Mouse (Mus musculus): ENCODE measurements around the gene Psme3. TPM values are rescaled to one million over a fixed set of nuclear protein-coding genes. Genes with fewer than 3 reads are reported as not detected.

Psme3 gene
- polyA plus RNA-seq (2015; fragmentation: Nextera tagmentation; extraction: Ambion mirVana), result 137 and 147 TPM in 2 replicates

GRCm38 (mm10) chr11:101315665-101316500 is at the start of gene Psme3:
Gene Psme3, plus strand, starts transcription at chr11:101316213.
- WGBS, result under 1% methylated on average over 62 of the region's 62 CpGs

DNA sequence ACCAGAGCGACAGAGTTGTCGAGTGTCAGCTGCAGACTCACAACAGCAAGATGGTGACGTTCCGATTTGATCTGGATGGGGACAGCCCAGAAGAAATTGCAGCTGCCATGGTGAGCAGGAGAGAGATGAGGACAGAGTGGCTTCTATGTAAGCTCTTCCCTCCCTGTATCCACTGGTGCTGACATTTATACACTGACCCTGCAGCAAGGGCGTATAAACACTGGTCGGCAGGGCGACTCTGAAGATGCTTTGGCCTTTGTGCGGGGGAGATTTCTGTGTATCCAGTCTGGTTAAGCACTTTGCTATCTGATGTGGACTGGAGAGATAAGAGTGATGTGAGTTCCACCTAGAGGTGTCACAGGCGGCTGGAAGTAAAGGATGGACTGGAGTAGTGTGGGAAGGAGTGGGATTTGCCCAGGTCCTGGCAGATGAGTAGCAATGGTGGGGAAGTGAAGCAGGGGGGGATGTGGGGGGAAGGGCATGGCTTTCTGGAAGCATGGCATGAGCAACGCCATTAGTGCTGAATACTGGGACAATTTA is 46.4 kb upstream of the Psme3 start:
- Histone ChIP-seq H3K9me3 (no peaks in the 10 kb centered on the region), H3K4me1 (replicated peaks) (peaks cover 6% of the 10 kb centered on the region; the same call in 1 of the 2 replicates), H3K36me3 (no peaks in the 10 kb centered on the region; the same call in 1 of the 2 replicates), H3K9ac (no peak overlapping the region), H3K4me3 (replicated peaks) (no peak overlapping the region), H3K27me3 (replicated peaks) (no peaks in the 10 kb centered on the region; the same call in 1 of the 2 replicates), H3K4me2 (replicated peaks) (peak overlapping the region; percentile 6; the same call in 1 of the 2 replicates), H3K27ac (no peak overlapping the region)
- WGBS, result 14% methylated on average over 10 of the region's 10 CpGs
- peak; percentile 75 for ATAC-seq

More at GRCm38 (mm10) chr11:101315665-101316500, at the start of gene Psme3:
- Histone ChIP-seq H3K9me3 (no peaks in the 10 kb centered on the region), H3K9ac (peak within 1 kb of the TSS; percentile 94), H3K27ac (peak within 1 kb of the TSS; percentile 83), H3K36me3 (peaks cover 21% of the 10 kb centered on the region), H3K4me1 (replicated peaks) (peaks cover 7% of the 10 kb centered on the region; the same call in 1 of the 2 replicates), H3K4me3 (replicated peaks) (peak within 1 kb of the TSS; percentile 99), H3K27me3 (replicated peaks) (no peaks in the 10 kb centered on the region), H3K4me2 (replicated peaks) (peak within 1 kb of the TSS; percentile 88)
- peak; percentile 95 for ATAC-seq

DNA sequence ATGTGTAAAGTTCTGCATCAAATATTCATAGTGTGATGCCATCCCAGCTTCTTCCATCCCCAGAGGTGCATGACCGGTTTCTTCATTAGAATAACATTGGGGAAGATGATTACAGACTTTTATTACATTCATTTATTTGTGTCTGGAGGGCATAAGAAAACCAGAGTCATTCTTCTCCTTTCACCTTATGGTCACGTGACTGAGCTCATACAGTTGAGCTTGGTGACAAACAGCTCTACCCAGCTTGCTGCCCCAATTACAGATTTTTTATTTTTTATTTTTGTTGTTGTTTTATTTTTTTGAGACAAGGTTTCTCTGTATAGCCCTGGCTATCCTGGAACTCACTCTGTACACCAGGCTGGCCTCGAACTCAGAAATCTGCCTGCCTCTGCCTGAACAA is 43.6 kb upstream of the Psme3 start:
- WGBS, result 89% methylated on average over 3 of the region's 3 CpGs
- Histone ChIP-seq H3K36me3 (no peaks in the 10 kb centered on the region; the same call in 1 of the 2 replicates), H3K4me2 (replicated peaks) (no peak overlapping the region), H3K9me3 (no peaks in the 10 kb centered on the region), H3K4me1 (replicated peaks) (peaks cover 12% of the 10 kb centered on the region), H3K4me3 (replicated peaks) (no peak overlapping the region), H3K27me3 (replicated peaks) (no peaks in the 10 kb centered on the region), H3K9ac (no peak overlapping the region), H3K27ac (no peak overlapping the region)
- ATAC-seq, result no peak

- Histone ChIP-seq H3K4me3 (replicated peaks) (no peak overlapping the region), H3K9ac (no peak overlapping the region), H3K9me3 (no peaks in the 10 kb centered on the region), H3K4me2 (replicated peaks) (no peak overlapping the region), H3K36me3 (no peaks in the 10 kb centered on the region; the same call in 1 of the 2 replicates), H3K27ac (no peak overlapping the region), H3K27me3 (replicated peaks) (no peaks in the 10 kb centered on the region), H3K4me1 (replicated peaks) (peaks cover 23% of the 10 kb centered on the region)
- ATAC-seq, result no peak
- WGBS, result 72% methylated on average over 4 of the region's 4 CpGs
Observed at GRCm38 (mm10) chr11:101275309-101275708, 40.7 kb upstream of the Psme3 start.

DNA sequence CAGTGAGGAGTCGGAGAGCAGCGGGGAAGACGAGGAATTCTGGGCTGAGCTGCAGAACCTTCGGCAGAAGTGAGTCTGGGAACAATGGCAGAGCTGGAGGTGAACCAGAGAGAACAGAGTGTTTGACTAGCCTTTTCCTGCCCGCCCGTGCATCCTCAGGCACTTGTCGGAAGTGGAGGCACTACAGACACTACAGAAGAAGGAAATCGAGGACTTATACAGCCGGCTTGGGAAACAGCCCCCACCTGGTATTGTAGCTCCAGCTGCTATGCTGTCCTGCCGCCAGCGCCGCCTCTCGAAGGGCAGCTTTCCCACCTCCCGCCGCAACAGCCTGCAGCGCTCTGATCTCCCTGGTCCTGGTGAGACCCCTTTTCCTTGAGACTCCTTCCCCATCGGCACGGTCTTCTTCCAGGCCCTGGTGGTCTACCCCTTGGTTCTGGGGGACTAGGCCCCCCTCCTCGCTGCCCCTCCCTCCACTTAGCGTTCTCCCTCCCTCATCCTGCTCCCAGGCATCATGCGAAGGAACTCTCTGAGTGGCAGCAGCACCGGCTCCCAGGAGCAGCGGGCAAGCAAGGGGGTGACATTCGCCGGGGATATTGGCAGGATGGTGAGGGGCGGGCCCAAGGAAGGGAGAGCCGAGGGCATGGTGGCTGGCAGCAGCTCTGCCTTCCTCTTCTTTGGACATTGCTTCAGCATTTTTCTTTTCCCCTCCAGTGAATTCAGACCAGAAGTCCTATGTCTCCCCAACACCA is 39.5 kb upstream of the Psme3 start:
- H3K9me3 ChIP-seq, result no peaks in the 10 kb centered on the region
- H3K9ac ChIP-seq, result peak overlapping the region; percentile 2; the same call in 1 of the 2 replicates
- no peaks in the 10 kb centered on the region for H3K27me3 ChIP-seq (replicated peaks)
- 37% methylated on average over 27 of the region's 27 CpGs for WGBS
- H3K36me3 ChIP-seq, result no peaks in the 10 kb centered on the region; the same call in 1 of the 2 replicates
- H3K27ac ChIP-seq, result 0 out of 2 replicates have a peak overlapping the region, but pooled peaks have one; percentile 11
- H3K4me2 ChIP-seq (replicated peaks), result peak overlapping the region; percentile 78
- H3K4me3 ChIP-seq (replicated peaks), result no peak overlapping the region; the same call in 1 of the 2 replicates
- peaks cover 23% of the 10 kb centered on the region for H3K4me1 ChIP-seq (replicated peaks)
- no peak for ATAC-seq

GRCm38 (mm10) chr11:101277381-101278222 is 38.4 kb upstream of the Psme3 start:
- H3K27me3 ChIP-seq (replicated peaks), result no peaks in the 10 kb centered on the region
- H3K4me2 ChIP-seq (replicated peaks), result peak overlapping the region; percentile 78
- H3K4me3 ChIP-seq (replicated peaks), result peak overlapping the region; percentile 80
- peak overlapping the region; percentile 80 for H3K9ac ChIP-seq
- peak overlapping the region; percentile 83 for H3K27ac ChIP-seq
- 49% methylated on average over 12 of the region's 12 CpGs for WGBS
- H3K36me3 ChIP-seq, result no peaks in the 10 kb centered on the region; the same call in 1 of the 2 replicates
- peak; percentile 73 for ATAC-seq
- no peaks in the 10 kb centered on the region for H3K9me3 ChIP-seq
- peaks cover 23% of the 10 kb centered on the region for H3K4me1 ChIP-seq (replicated peaks)

DNA sequence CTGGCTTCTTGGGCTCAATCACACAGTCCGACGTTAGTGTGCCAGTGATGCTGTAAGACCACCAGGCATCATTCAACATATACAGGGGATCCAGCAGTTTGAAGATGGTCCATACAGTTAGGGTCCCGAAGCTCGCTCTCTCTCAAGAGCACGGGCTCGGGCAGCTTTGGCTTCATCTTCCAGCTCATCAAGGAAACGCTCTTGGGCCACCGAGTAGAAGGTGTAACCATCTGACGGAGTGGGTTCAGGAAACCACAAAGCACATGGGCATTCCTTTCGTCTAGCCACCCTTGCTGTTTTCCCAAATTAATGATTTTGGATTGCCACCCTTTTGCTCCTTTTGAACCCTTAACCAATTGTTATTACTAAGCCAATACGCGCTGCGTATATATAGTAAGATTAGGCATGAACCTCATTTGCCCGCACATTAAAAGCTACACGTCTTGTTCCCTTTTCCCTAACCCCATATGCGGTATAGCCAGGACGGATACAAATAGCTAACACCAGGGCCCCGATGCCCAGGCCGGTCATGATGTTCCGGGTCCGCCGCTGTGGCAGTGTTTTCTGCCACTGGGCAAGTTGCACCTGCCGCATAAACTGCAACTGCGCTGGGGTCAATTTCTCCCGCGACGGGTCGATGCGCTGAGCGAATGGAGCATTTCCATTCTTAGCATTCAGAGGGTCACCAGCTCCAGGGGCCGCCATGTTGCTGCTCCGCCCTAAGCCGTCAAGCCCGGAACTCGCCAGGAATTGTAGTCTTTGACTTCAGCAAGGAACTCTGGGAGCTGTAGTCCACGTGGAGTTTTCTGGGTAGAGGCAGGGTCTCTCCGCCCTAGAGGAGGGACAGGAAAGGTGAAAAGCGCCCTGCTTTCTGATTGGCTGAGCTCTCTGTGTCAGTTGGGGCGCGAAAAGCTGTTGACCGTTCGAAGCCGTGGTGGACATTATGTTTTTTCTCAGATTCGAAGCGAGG is 37.5 kb upstream of the Psme3 start, which contains the start of the genes Cntd1 and Coa3:
TSS of gene Cntd1 (plus strand) at position 790 of the 970 bp plus-strand sequence.
TSS of gene Coa3 (minus strand) at position 892 of the 970 bp plus-strand sequence.
- Histone ChIP-seq H3K4me3 (replicated peaks) (peak within 1 kb of the TSS; percentile 80), H3K4me2 (replicated peaks) (peak within 1 kb of the TSS; percentile 78), H3K27me3 (replicated peaks) (no peaks in the 10 kb centered on the region), H3K9ac (peak within 1 kb of the TSS; percentile 80), H3K36me3 (no peaks in the 10 kb centered on the region), H3K27ac (peak within 1 kb of the TSS; percentile 83), H3K4me1 (replicated peaks) (peaks cover 23% of the 10 kb centered on the region), H3K9me3 (no peaks in the 10 kb centered on the region)
- peak; percentile 94 for ATAC-seq
- WGBS, result 5% methylated on average over 45 of the region's 45 CpGs

DNA sequence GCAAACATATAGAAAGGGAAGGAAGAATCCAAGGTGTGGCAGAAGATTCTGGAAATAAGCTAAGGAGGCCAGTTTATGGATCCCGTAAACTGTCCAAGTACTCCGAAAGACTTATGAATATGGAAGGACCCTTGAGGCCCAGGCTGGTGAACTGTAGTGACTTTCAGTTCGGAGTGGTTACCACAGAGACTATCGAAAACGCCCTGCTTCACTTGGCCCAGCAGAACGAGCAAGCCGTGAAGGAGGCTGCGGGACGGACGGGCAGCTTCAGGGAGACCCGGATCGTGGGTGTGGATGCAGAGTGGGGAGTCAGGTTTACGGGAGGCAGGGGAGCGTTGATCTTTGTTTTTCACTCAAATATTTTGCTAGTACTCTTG is 36.8 kb upstream of the Psme3 start:
- Histone ChIP-seq H3K4me3 (replicated peaks) (peak overlapping the region; percentile 80), H3K9me3 (no peaks in the 10 kb centered on the region), H3K27me3 (replicated peaks) (no peaks in the 10 kb centered on the region), H3K9ac (no peak overlapping the region), H3K4me1 (replicated peaks) (peaks cover 23% of the 10 kb centered on the region), H3K36me3 (no peaks in the 10 kb centered on the region), H3K27ac (no peak overlapping the region), H3K4me2 (replicated peaks) (peak overlapping the region; percentile 78)
- WGBS, result 63% methylated on average over 14 of the region's 14 CpGs
- peak; percentile 18; the same call in 1 of the 2 replicates for ATAC-seq

GRCm38 (mm10) chr11:101280837-101281236 is 35.2 kb upstream of the Psme3 start:
- H3K9me3 ChIP-seq, result no peaks in the 10 kb centered on the region
- H3K9ac ChIP-seq, result no peak overlapping the region
- WGBS, result 50% methylated on average over 7 of the region's 7 CpGs
- H3K4me2 ChIP-seq (replicated peaks), result no peak overlapping the region
- no peak overlapping the region for H3K4me3 ChIP-seq (replicated peaks)
- H3K4me1 ChIP-seq (replicated peaks), result peaks cover 23% of the 10 kb centered on the region
- no peak overlapping the region for H3K27ac ChIP-seq
- ATAC-seq, result no peak
- H3K27me3 ChIP-seq (replicated peaks), result no peaks in the 10 kb centered on the region
- no peaks in the 10 kb centered on the region for H3K36me3 ChIP-seq

GRCm38 (mm10) chr11:101282896-101283295 is 33.1 kb upstream of the Psme3 start:
- Histone ChIP-seq H3K4me3 (replicated peaks) (no peak overlapping the region), H3K36me3 (no peaks in the 10 kb centered on the region), H3K4me2 (replicated peaks) (no peak overlapping the region), H3K27ac (no peak overlapping the region), H3K9me3 (no peaks in the 10 kb centered on the region), H3K9ac (no peak overlapping the region), H3K4me1 (replicated peaks) (peaks cover 7% of the 10 kb centered on the region), H3K27me3 (replicated peaks) (no peaks in the 10 kb centered on the region)
- no peak for ATAC-seq
- 33% methylated on average over 5 of the region's 5 CpGs for WGBS
